Mouse (Mus musculus) lung, adult 2 months (tissue): Measurements from ENCODE around the gene Ppp1r14a.

Experiments
- CTCF ChIP-seq: fragments of 200-500 bp; IDR thresholded peaks from 2 replicates; pipeline ENCODE4 v1.5.1; 2011; ENCODE audit warnings: mild to moderate bottlenecking, low read length, control low read depth; ENCODE audit not compliant: insufficient read depth
- POLR2A ChIP-seq: fragments of 200-500 bp; IDR thresholded peaks from 2 replicates; pipeline ENCODE4 v1.6.1; 2011; ENCODE audit warnings: low read depth, mild to moderate bottlenecking, control low read depth, low read length, borderline replicate concordance; ENCODE audit errors: extremely low read depth

GRCm38 (mm10) chr7:29309749-29310148, 20.6 kb downstream of the Ppp1r14a start:
- TF ChIP-seq POLR2A (no peak), CTCF (no peak)
